Mouse (Mus musculus) embryonic facial prominence, embryonic 10.5 days (tissue): ENCODE results near the gene Kif13a. TPM values are rescaled to one million over a fixed set of nuclear protein-coding genes. Genes with fewer than 3 reads are reported as not detected.
A peak's percentile ranks its signal among the peaks of the same experiment; 100 is the strongest.

ENCODE experiments used
- DNase-seq: peaks from one replicate; pipeline ENCODE4 v3.0.0-alpha.2; 2017; ENCODE audit warnings: low spot score
- H3K27ac ChIP-seq: fragments of 300-500 bp; sonication (generic); replicated peaks from 2 replicates; pipeline ENCODE4 v1.5.1; 2016; ENCODE audit warnings: mild to moderate bottlenecking
- H3K27me3 ChIP-seq: fragments of 300-500 bp; sonication (generic); replicated peaks from 2 replicates; pipeline ENCODE4 v1.6.1; 2016; ENCODE audit warnings: low read depth, mild to moderate bottlenecking; ENCODE audit not compliant: poor library complexity, severe bottlenecking
- H3K36me3 ChIP-seq: fragments of 300-500 bp; sonication (generic); replicated peaks from 2 replicates; pipeline ENCODE4 v1.6.1; 2016; ENCODE audit warnings: mild to moderate bottlenecking, moderate library complexity
- H3K4me1 ChIP-seq: fragments of 300-500 bp; sonication (generic); 2 replicates; pipeline ENCODE4 v1.6.1; 2016
- H3K4me3 ChIP-seq: fragments of 300-500 bp; sonication (generic); 2 replicates; pipeline ENCODE4 v1.5.1; 2016; ENCODE audit warnings: mild to moderate bottlenecking, moderate library complexity
- H3K9me3 ChIP-seq: fragments of 300-500 bp; sonication (generic); 2 replicates; pipeline ENCODE4 v1.6.1; 2016; ENCODE audit warnings: mild to moderate bottlenecking
- WGBS: fragments of 180-500 bp; shearing (Covaris S2); methylation state at CpG from one replicate; pipeline ENCODE4 v1.1.7; 2016; 5-methylcytosine and 5-hydroxymethylcytosine counted together
- polyA plus RNA-seq: library from polyadenylated mRNA; unstranded; fragments of >200 nt; fragmentation: Nextera tagmentation; extraction: Ambion mirVana; gene quantifications from 2 replicates; pipeline ENCODE4 v1.2.1, GENCODE M21; 2016

Gene Kif13a
- polyA plus RNA-seq, 1 experiment from 2014 or later, result 17.0 TPM

GRCm38 (mm10) chr13:46946041-46946440, 16.4 kb upstream of the Kif13a start:
- no peaks in the 10 kb centered on the region for H3K36me3 ChIP-seq
- H3K27ac ChIP-seq, result peak overlapping the region; percentile 35; the same call in 1 of the 2 replicates
- no peaks in the 10 kb centered on the region for H3K9me3 ChIP-seq
- no peak overlapping the region for H3K4me3 ChIP-seq
- peak; percentile 32 for DNase-seq
- 58% methylated on average over 5 of the region's 5 CpGs for WGBS
- no peaks in the 10 kb centered on the region for H3K27me3 ChIP-seq
- H3K4me1 ChIP-seq, result peaks cover 29% of the 10 kb centered on the region

DNA sequence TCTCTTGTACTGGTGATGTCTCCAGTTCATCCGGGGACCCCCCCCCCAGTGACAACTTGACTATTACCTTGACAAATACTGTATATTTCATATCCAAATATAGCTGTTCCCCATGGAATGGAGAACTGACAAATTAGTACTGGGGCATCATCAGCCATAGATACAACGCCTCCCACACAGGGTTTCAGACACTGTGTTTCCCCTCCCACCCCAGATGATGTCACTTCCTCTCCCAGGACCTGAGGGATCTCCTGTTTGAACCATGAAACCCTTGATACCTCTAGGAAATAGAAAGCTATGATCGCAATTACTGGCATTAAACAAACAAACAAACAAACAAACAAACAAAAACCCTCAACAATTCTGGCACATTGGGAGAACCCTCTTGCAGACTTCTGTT, 15.6 kb upstream of the Kif13a start:
- 74% methylated on average over 3 of the region's 3 CpGs for WGBS
- no peaks in the 10 kb centered on the region for H3K36me3 ChIP-seq
- DNase-seq, result no peak
- H3K4me3 ChIP-seq, result no peak overlapping the region
- no peaks in the 10 kb centered on the region for H3K9me3 ChIP-seq
- H3K27ac ChIP-seq, result no peak overlapping the region
- H3K27me3 ChIP-seq, result no peaks in the 10 kb centered on the region
- peaks cover 29% of the 10 kb centered on the region for H3K4me1 ChIP-seq

DNA sequence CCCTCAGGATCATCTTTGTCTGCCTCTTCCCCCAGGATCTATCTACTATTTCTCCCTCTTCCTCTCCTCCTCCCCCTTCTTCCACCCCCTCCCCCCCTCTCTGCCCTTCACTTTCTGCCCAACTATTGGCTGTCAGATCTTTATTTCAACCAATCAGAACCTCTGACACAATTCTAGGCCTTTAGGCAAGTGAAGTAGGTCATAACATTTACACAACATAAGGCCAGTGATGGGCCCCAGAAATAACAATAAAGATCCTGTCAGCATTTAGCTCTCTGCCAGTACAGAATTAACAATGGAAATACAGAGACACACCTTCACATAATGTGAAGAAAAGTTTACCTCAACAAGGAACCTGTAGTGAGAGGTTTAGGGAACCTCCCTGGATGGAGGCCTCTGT, 13.6 kb upstream of the Kif13a start:
- no peak overlapping the region for H3K27ac ChIP-seq
- no peaks in the 10 kb centered on the region for H3K9me3 ChIP-seq
- no peak overlapping the region for H3K4me3 ChIP-seq
- H3K36me3 ChIP-seq, result no peaks in the 10 kb centered on the region
- peaks cover 29% of the 10 kb centered on the region for H3K4me1 ChIP-seq
- H3K27me3 ChIP-seq, result no peaks in the 10 kb centered on the region
- DNase-seq, result no peak

GRCm38 (mm10) chr13:46934116-46934515, 4.4 kb upstream of the Kif13a start:
- H3K36me3 ChIP-seq, result no peaks in the 10 kb centered on the region
- H3K4me3 ChIP-seq, result no peak overlapping the region
- peaks cover 11% of the 10 kb centered on the region for H3K4me1 ChIP-seq
- H3K27ac ChIP-seq, result no peak overlapping the region
- H3K9me3 ChIP-seq, result no peaks in the 10 kb centered on the region
- DNase-seq, result no peak
- 81% methylated on average over 10 of the region's 10 CpGs for WGBS
- peaks cover 24% of the 10 kb centered on the region for H3K27me3 ChIP-seq

DNA sequence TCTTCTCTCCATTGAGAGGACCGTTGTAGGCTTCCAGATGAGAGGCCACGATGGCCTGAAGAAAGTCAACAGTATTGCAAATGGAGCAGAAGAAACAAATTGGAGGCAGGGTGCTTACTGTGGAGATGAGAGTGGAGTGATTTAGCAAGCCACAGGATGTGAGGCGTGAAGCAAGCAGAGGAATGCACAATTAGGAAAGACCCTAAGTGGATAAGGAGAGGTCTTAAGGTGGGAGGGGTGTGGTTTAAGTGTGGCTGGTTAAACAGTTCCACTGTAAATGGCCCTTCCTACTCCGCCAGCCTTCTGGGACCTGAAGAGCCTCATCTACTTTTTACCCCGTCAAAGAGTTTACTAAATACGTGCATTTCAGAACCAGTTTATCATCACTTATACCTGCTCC, 3.2 kb upstream of the Kif13a start:
- Histone ChIP-seq H3K27me3 (peaks cover 24% of the 10 kb centered on the region), H3K9me3 (no peaks in the 10 kb centered on the region), H3K4me1 (peaks cover 22% of the 10 kb centered on the region), H3K4me3 (no peak overlapping the region), H3K36me3 (no peaks in the 10 kb centered on the region), H3K27ac (no peak overlapping the region)
- WGBS, result 81% methylated on average over 6 of the region's 6 CpGs
- DNase-seq, result no peak

DNA sequence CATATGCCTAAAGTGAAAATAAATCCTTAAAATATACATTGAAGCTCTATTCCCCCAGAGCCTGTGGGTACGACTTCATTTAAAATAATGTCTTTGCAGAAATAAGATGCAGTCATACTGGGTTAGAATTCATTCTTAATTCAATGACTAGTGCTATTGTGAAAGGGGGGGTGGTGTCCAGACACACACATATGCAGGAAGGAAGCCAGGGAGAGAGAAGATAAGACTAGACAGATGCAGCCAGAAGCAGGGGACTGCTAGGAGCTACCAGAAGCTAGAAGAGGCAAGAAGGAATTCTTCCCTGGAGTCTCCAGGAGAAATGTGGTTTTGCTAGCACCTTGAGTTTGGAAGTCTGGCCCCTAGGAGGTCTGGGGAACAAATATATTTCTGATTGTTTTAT, 2.4 kb upstream of the Kif13a start:
- no peak overlapping the region for H3K4me3 ChIP-seq
- peaks cover 26% of the 10 kb centered on the region for H3K4me1 ChIP-seq
- H3K27ac ChIP-seq, result no peak overlapping the region
- no peak for DNase-seq
- H3K27me3 ChIP-seq, result peaks cover 24% of the 10 kb centered on the region
- H3K36me3 ChIP-seq, result peaks cover 5% of the 10 kb centered on the region
- 92% methylated on average over 1 of the region's 1 CpGs for WGBS
- H3K9me3 ChIP-seq, result no peaks in the 10 kb centered on the region

DNA sequence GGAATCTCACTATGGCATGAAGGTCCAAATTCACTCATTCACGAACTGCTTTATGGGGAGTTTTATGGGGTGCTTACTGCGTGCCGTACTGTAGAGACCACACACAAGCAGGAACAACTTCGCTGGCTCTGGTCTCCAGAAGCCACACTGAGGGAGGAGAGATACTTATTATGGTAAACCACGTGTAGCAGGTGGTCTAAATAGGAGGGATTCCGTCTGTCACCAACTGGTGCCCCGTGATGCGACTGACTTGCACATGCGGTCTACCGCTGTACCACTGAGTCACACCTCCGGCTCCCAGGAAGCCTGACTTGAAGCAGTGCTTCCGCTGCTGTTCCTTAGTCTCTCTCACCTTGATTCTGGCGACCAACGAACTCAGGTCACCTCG, 986 bp upstream of the Kif13a start:
- DNase-seq, result peak; percentile 51
- H3K4me3 ChIP-seq, result peak overlapping the region; percentile 85
- H3K9me3 ChIP-seq, result no peaks in the 10 kb centered on the region
- H3K4me1 ChIP-seq, result peaks cover 33% of the 10 kb centered on the region
- H3K27me3 ChIP-seq, result peaks cover 24% of the 10 kb centered on the region
- H3K36me3 ChIP-seq, result peaks cover 19% of the 10 kb centered on the region
- WGBS, result 1% methylated on average over 15 of the region's 15 CpGs
- peak overlapping the region; percentile 96 for H3K27ac ChIP-seq

DNA sequence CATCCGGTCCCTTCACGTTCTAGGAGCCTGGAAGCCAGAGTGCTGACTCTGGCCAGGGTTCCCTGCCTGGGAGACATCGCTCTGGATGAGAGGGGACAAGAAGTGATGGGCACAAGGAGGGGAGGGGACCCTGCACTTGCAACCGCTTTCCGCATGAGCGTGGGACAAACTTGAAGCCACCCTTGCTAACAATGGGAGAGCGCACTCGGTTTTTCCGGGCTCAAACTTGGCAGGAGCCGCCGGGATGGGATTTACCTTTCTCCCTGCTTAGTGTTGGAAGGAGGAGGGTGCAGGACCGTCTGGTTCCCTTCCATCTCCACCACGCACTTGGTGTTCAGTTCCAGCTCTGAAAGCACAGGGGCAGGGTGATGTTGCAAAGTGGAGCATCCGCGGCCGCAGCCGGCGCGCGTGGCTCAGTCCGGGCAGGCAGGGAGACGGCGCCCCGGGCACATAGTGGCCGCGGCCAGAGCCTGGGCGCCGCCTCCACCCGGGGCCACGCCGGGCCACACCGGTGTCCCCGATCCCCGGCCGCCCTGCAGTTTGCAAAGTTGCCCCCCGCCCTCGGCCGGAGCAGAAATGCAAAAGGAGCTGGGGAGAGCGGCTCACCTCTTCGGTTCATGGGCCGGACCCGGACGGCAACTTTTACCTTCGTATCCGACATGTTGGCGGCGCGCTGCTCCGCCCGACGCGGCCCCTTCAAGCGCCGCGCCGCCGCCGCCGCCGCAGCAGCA, 541 bp downstream of the Kif13a start:
- Histone ChIP-seq H3K4me3 (peak overlapping the region; percentile 85), H3K4me1 (peaks cover 30% of the 10 kb centered on the region), H3K27ac (peak overlapping the region; percentile 96), H3K9me3 (no peaks in the 10 kb centered on the region), H3K36me3 (peaks cover 27% of the 10 kb centered on the region), H3K27me3 (peaks cover 24% of the 10 kb centered on the region)
- DNase-seq, result peak; percentile 74
- WGBS, result 2% methylated on average over 60 of the region's 60 CpGs

DNA sequence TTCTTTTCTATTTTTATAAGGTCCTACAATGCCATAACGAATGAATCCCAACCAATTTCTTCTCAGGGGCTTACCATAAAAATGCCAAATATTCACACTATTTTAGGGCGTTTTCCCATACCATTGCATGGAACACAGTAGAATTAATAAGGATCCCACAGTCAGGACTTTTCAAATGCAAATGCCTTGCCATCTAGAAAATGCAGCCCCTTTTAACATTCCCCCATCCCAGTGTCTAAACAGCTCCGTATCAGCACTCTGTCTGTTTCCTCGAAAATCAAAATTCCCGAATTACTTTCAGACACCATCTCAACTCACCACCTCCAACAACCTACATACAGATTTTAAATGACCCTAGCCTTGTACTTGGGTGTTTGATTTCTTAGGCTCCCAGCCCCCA, 1.3 kb downstream of the Kif13a start:
- Histone ChIP-seq H3K36me3 (peaks cover 27% of the 10 kb centered on the region), H3K9me3 (no peaks in the 10 kb centered on the region), H3K4me3 (peak overlapping the region; percentile 85), H3K27ac (peak overlapping the region; percentile 96), H3K4me1 (peaks cover 30% of the 10 kb centered on the region), H3K27me3 (peaks cover 24% of the 10 kb centered on the region)
- no peak for DNase-seq
- 32% methylated on average over 5 of the region's 5 CpGs for WGBS

DNA sequence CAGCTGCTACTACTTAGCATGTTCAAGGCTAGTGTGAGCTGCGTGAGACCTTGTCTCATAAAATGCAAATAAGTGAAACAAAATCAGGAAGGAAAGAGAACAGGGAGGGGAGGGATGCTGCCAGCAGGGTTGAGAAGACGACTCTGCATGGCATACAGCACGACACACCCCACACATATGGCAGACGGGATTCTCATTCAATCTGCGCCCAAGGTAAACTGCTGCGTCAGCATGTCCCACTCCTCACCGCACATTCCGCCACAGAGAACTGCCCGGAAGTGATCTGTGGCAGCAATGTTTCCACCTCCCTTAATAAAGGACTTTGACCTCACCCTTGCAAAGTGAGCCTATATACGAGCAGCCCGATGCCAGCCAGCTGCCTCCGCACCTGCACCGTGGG, 4.0 kb downstream of the Kif13a start:
- Histone ChIP-seq H3K27ac (no peak overlapping the region), H3K27me3 (0 out of 2 replicates have a peak, but pooled peaks cover under 1% of the 10 kb centered on the region), H3K9me3 (no peaks in the 10 kb centered on the region), H3K4me1 (peaks cover 35% of the 10 kb centered on the region), H3K4me3 (no peak overlapping the region), H3K36me3 (peaks cover 27% of the 10 kb centered on the region)
- WGBS, result 90% methylated on average over 13 of the region's 13 CpGs
- no peak for DNase-seq

DNA sequence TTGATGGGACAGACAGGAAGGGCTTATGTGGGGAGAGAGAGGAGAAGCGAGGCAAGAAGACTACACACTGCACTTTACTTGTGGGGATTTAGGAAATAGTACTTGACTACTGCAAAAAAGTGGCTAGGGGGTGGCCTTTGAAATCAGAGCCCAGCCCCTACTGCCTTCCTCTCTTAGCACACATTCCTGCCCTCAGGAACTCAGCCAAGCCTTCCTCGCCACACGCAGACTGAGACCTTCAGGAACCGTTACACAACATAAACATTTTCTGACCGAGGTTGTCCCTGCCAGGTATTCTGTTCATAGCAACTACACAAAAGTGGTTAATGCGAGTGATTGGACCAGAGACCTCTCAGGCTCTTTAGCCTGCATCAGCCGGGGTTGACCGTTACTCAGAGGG, 8.1 kb downstream of the Kif13a start:
- Histone ChIP-seq H3K4me1 (peaks cover 23% of the 10 kb centered on the region), H3K9me3 (no peaks in the 10 kb centered on the region), H3K27me3 (no peaks in the 10 kb centered on the region), H3K36me3 (peaks cover 28% of the 10 kb centered on the region), H3K27ac (0 out of 2 replicates have a peak overlapping the region, but pooled peaks have one; percentile 31), H3K4me3 (no peak overlapping the region)
- no peak for DNase-seq
- WGBS, result 73% methylated on average over 8 of the region's 8 CpGs

GRCm38 (mm10) chr13:46919797-46920196, 9.9 kb downstream of the Kif13a start:
- Histone ChIP-seq H3K27ac (no peak overlapping the region), H3K4me3 (no peak overlapping the region), H3K4me1 (peaks cover 20% of the 10 kb centered on the region), H3K27me3 (no peaks in the 10 kb centered on the region), H3K36me3 (peaks cover 14% of the 10 kb centered on the region; the same call in 1 of the 2 replicates), H3K9me3 (no peaks in the 10 kb centered on the region)
- no peak for DNase-seq
- WGBS, result 81% methylated on average over 2 of the region's 2 CpGs

DNA sequence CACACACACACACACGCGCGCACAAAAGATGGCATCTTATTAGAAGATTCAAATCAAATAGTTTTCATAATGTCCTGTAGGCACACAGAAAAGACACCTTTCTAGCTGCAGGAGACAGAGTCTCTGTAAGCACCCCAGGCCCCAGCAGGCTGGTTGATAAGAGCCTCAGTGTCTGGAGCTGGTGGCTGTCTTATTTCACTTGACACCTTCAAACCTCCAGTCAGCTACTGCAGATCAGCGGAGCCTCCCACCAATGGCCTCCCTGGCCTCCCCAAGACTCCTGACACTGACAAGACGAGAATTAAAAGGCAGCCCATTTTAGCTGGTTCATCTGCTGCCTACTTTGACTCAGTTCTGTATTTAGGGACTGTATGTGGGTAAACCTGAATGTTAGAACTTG, 11.2 kb downstream of the Kif13a start:
- peaks cover 20% of the 10 kb centered on the region for H3K4me1 ChIP-seq
- no peak overlapping the region for H3K4me3 ChIP-seq
- peaks cover 11% of the 10 kb centered on the region; the same call in 1 of the 2 replicates for H3K36me3 ChIP-seq
- DNase-seq, result no peak
- 89% methylated on average over 5 of the region's 5 CpGs for WGBS
- no peaks in the 10 kb centered on the region for H3K9me3 ChIP-seq
- H3K27ac ChIP-seq, result no peak overlapping the region
- no peaks in the 10 kb centered on the region for H3K27me3 ChIP-seq
